Mouse (Mus musculus) ES-E14 (cell line): Measurements from ENCODE around the gene Gstt4.

Experiments used
- HCFC1 ChIP-seq: IDR thresholded peaks from 2 replicates; pipeline ENCODE4 v1.6.1; 2012; ENCODE audit warnings: low read length, inconsistent platforms, borderline replicate concordance; ENCODE audit not compliant: insufficient read depth
- MAFK ChIP-seq: IDR thresholded peaks from 2 replicates; pipeline ENCODE4 v1.6.1; 2014; ENCODE audit warnings: mild to moderate bottlenecking, low read depth, low read length, inconsistent platforms; ENCODE audit not compliant: insufficient read depth
- ZC3H11A ChIP-seq: IDR thresholded peaks from 2 replicates; pipeline ENCODE4 v1.6.1; 2012; ENCODE audit warnings: low read depth, mild to moderate bottlenecking, inconsistent platforms, low read length, borderline replicate concordance

DNA sequence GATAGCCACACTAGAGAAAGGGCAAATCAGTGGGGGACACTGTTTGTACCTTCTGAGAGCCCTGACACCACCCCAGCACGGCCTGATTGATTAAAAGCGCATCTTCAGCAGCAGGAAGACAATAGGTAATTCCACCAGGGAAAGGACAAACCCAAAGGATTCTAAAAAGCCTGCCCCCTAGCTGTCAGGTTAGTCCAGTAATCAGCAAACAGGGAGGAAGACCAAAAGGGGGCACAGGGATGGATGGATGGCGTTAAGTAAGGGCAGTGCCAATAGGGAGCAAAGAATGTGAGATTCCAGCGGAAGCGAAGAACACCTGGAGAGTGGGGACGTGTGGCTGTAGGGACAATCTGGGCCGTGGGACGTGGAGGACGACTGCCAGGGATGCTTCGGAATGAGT lies 3.7 kb downstream of the Gstt4 start:
- TF ChIP-seq MAFK (no peak), HCFC1 (no peak), ZC3H11A (no peak)
